Mouse (Mus musculus) spleen, adult 2 months (tissue): ENCODE data around the gene Defb25. TPM values are rescaled to one million over a fixed set of nuclear protein-coding genes. Genes with fewer than 3 reads are reported as not detected.

Source experiments
- DNase-seq, 2 experiments: peaks; one replicate each; pipeline versions ENCODE4 v3.0.0 to v3.0.0-alpha.2; 2012 to 2021; ENCODE audit warnings: low spot score in 2 of 2, low read depth in 1 of 2
- H3K27ac ChIP-seq: fragments of 200-500 bp; 2 replicates; pipeline ENCODE4 v1.5.1; 2012; ENCODE audit warnings: low read length, inconsistent platforms; ENCODE audit not compliant: insufficient read depth
- H3K27me3 ChIP-seq: fragments of 200-500 bp; 2 replicates; pipeline ENCODE4 v1.6.1; 2012; ENCODE audit warnings: mild to moderate bottlenecking, moderate library complexity, low read length, inconsistent platforms; ENCODE audit not compliant: control insufficient read depth, insufficient read depth
- H3K36me3 ChIP-seq: fragments of 200-500 bp; 2 replicates; pipeline ENCODE4 v1.6.1; 2012; ENCODE audit warnings: mild to moderate bottlenecking, low read length, inconsistent platforms; ENCODE audit not compliant: control insufficient read depth, insufficient read depth
- H3K4me1 ChIP-seq: fragments of 200-500 bp; 2 replicates; pipeline ENCODE4 v1.6.1; 2011; ENCODE audit warnings: inconsistent platforms; ENCODE audit not compliant: control insufficient read depth, insufficient read depth, insufficient read length
- H3K4me3 ChIP-seq: fragments of 200-500 bp; 2 replicates; pipeline ENCODE4 v1.5.1; 2011; ENCODE audit warnings: mild to moderate bottlenecking, inconsistent platforms; ENCODE audit not compliant: insufficient read depth, insufficient read length; ENCODE audit errors: extremely low read depth
- CTCF ChIP-seq: fragments of 200-500 bp; IDR thresholded peaks from 2 replicates; pipeline ENCODE4 v1.5.1; 2011; ENCODE audit warnings: mild to moderate bottlenecking, inconsistent platforms; ENCODE audit not compliant: insufficient read depth, insufficient read length, insufficient replicate concordance; ENCODE audit errors: extremely low read depth
- POLR2A ChIP-seq: fragments of 200-500 bp; IDR thresholded peaks from 2 replicates; pipeline ENCODE4 v1.6.1; 2011; ENCODE audit warnings: low read depth, low read length, inconsistent platforms
- WGBS: fragments of 180-500 bp; shearing (Covaris S2); methylation state at CpG from one replicate; pipeline ENCODE4 v1.1.7; 2018; 5-methylcytosine and 5-hydroxymethylcytosine counted together
- polyA plus RNA-seq: library from polyadenylated mRNA; depleted of rRNA; stranded (reverse); fragments of >200 nt; gene quantifications from 2 replicates; pipeline ENCODE4 v1.2.3, GENCODE M21; 2012

The Defb25 gene
- polyA plus RNA-seq, 1 experiment, result 0.65 TPM

DNA sequence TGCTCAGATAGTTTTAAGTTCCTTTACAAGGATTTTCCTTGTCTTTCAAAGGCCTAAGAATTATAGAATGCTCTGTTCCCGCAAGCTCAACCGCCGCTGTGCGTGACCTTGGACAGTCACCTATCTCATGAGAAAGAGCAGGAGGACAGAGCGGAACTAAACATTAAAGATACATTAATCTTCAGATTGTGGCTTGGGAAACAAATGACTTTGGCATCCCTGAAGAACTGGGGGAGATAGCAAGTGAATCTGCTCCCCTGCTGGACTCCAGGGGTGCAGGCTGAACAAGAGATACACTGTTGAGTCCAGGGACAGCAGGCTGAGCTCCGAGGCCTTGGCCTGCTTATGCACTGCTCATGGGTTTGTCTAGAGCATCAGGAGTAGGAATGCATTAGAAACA is 22.8 kb downstream of the Defb25 start:
- no peak for DNase-seq
- no peak overlapping the region for H3K27ac ChIP-seq
- WGBS, result 94% methylated on average over 6 of the region's 6 CpGs
- no peak overlapping the region for H3K4me3 ChIP-seq
- H3K36me3 ChIP-seq, result no peaks in the 10 kb centered on the region
- no peaks in the 10 kb centered on the region for H3K27me3 ChIP-seq
- no peaks in the 10 kb centered on the region for H3K4me1 ChIP-seq
- no peak for TF ChIP-seq POLR2A
- no peak for TF ChIP-seq CTCF

DNA sequence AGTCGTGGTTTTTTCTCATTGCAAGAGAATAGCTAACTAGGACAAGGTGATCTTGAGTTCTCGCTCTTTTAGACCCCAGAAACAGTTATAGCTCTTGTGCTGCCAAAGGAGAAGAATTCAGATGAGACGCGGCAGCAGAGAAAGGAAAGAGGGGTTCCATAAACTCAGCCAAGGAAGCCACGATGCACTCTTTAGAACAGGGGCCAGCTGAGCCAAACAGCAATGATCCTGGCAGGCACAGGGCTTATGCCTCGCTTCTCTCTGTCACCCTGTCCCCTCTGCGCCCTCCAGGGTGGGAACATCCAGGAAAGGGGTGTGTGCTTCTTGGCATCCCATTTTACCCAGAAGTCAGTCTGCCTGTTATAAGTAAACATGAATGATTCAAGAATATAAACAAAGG is 23.6 kb downstream of the Defb25 start, which contains the start of gene Defb45:
Gene Defb45 (minus strand): TSS at position 101 of the 400 bp plus-strand sequence.
- Histone ChIP-seq H3K27me3 (no peaks in the 10 kb centered on the region), H3K36me3 (no peaks in the 10 kb centered on the region), H3K4me1 (no peaks in the 10 kb centered on the region), H3K27ac (no peak within 1 kb of the TSS), H3K4me3 (no peak within 1 kb of the TSS)
- TF ChIP-seq POLR2A (no peak), CTCF (no peak)
- 64% methylated on average over 7 of the region's 7 CpGs for WGBS
- no peak for DNase-seq

DNA sequence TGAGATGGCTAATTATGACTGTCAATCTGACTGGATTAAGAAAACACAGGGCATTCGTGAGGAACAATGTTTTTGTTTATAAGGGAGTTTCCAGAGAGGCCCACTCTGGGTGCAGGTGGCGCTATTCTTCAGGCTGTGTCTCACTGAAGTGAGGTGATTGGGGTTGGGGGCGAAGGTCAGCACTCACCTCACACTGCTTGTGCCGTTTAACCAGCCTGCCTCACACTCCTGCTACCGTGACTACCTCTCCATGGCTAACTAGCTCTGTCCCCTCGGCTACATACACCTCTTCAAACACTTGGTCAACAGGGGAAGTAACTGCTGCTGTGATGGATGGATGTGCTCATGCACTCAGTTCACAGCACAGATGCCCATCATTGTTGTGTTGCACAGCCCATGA is 33.8 kb downstream of the Defb25 start:
- no peak overlapping the region for H3K27ac ChIP-seq
- no peaks in the 10 kb centered on the region for H3K4me1 ChIP-seq
- DNase-seq, result no peak
- no peak for TF ChIP-seq POLR2A
- TF ChIP-seq CTCF, result no peak
- peaks cover 1% of the 10 kb centered on the region; the same call in 1 of the 2 replicates for H3K27me3 ChIP-seq
- 70% methylated on average over 6 of the region's 6 CpGs for WGBS
- H3K4me3 ChIP-seq, result no peak overlapping the region
- H3K36me3 ChIP-seq, result no peaks in the 10 kb centered on the region

DNA sequence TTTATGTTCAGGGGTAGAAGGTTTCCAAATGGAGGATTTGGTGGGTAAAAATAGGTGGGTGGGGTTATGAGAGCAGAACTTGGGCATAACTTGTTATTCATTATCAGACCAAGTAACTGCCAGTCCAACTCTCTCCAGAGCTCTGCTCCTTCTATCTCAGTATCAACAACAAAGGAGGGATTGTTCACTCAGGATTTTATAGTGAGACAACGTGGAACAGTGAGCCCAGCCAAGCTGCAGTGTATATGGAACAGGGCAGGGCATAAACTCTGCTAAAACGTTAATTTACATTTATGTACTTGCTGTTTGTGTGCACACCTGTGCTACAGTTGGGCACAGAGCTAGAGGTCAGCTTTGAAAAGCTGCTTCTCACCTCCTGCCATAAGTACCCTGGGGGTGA is 34.4 kb downstream of the Defb25 start:
- Histone ChIP-seq H3K27me3 (peaks cover 1% of the 10 kb centered on the region; the same call in 1 of the 2 replicates), H3K36me3 (no peaks in the 10 kb centered on the region), H3K4me3 (no peak overlapping the region), H3K4me1 (no peaks in the 10 kb centered on the region), H3K27ac (no peak overlapping the region)
- WGBS, result 71% methylated on average over 2 of the region's 2 CpGs
- TF ChIP-seq POLR2A (no peak), CTCF (no peak)
- DNase-seq, result no peak

DNA sequence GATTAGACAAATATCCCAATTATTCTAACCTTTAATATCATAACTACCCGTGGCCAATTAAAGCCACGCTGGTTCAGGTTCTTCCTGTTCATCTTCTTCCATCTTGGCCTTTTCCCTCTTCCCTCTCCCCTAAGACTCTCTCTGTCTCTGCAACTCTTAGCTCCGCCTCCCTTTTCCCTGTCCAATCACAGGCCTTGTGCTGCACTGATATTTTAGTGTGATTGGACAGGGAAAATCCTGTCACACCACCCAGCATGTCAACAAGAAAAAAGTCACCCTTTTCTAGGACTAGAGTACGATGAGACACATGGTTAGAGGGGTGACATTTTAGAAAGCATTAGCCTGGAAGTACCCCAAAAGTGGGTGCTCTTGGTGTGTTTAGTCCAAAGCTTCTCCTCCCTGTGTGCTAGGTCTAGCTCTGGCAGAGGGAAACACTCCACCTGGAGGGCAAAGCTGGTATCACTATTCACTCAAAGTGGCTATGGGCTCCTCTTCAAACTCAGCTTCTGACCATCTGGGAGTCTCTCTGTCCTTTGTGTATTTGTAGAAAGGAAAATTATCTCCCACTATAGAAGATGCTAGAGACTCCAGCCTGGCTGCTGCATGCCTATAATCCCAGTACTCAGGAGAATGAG is 35.8 kb downstream of the Defb25 start:
- Histone ChIP-seq H3K4me3 (no peak overlapping the region), H3K4me1 (no peaks in the 10 kb centered on the region), H3K36me3 (no peaks in the 10 kb centered on the region), H3K27ac (no peak overlapping the region), H3K27me3 (peaks cover 1% of the 10 kb centered on the region; the same call in 1 of the 2 replicates)
- no peak for DNase-seq
- WGBS, result 77% methylated on average over 4 of the region's 4 CpGs
- TF ChIP-seq POLR2A, result no peak
- no peak for TF ChIP-seq CTCF

DNA sequence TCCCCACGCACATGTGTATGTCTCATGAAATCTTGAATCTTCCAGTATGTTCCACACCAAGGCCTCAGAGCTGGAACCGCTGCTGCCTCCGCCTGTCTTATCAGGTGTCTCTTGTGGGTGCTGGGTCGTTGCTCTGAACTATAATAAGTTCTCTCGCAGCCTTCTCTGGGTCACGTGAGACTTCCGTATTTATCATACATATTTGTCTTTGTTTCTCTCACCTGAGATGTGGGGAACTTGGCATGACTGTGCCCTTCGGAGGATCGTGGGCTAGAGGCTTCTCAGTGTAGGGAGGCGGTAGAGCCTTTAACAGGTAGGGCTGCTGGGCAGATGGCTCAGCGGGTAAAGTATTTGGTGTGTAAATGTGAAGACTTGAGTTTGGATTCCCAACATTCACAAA is 42.2 kb downstream of the Defb25 start:
- TF ChIP-seq POLR2A, result no peak
- no peak for TF ChIP-seq CTCF
- no peak overlapping the region for H3K27ac ChIP-seq
- WGBS, result 88% methylated on average over 11 of the region's 11 CpGs
- no peaks in the 10 kb centered on the region for H3K4me1 ChIP-seq
- no peaks in the 10 kb centered on the region for H3K27me3 ChIP-seq
- H3K36me3 ChIP-seq, result no peaks in the 10 kb centered on the region
- no peak for DNase-seq
- H3K4me3 ChIP-seq, result no peak overlapping the region

DNA sequence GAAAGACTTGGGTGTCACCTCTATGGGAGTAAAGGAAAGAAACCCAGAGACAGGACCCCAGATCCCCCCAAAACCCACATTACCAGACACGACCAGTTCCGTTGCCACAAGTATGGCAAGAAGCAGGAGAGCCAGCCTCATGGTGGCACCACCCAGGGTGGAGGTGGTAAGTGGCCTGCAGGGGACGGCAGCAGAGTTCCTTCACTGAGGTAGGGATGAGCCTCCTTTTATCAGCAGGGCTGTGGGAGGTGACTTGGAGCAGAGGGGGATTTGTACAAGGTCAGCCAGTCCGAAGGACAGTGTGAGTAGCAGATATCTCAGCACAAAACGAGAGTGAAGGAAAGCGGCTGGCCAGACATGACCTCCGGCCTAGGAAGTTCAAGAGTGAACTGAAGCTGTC is 42.7 kb downstream of the Defb25 start, which contains the start of gene Defb19:
Gene Defb19 (minus strand): TSS at position 206 of the 400 bp plus-strand sequence.
- Histone ChIP-seq H3K27me3 (no peaks in the 10 kb centered on the region), H3K36me3 (no peaks in the 10 kb centered on the region), H3K27ac (no peak within 1 kb of the TSS), H3K4me1 (no peaks in the 10 kb centered on the region), H3K4me3 (no peak within 1 kb of the TSS)
- DNase-seq, result no peak
- 79% methylated on average over 7 of the region's 7 CpGs for WGBS
- TF ChIP-seq CTCF, result no peak
- TF ChIP-seq POLR2A, result no peak
